Mouse (Mus musculus): ENCODE data around the gene Dtnb. TPM values are rescaled to one million over a fixed set of nuclear protein-coding genes. Genes with fewer than 3 reads are reported as not detected.

Dtnb gene
- polyA plus RNA-seq, 1 experiment from 2014 or later, result 14.2 TPM

DNA sequence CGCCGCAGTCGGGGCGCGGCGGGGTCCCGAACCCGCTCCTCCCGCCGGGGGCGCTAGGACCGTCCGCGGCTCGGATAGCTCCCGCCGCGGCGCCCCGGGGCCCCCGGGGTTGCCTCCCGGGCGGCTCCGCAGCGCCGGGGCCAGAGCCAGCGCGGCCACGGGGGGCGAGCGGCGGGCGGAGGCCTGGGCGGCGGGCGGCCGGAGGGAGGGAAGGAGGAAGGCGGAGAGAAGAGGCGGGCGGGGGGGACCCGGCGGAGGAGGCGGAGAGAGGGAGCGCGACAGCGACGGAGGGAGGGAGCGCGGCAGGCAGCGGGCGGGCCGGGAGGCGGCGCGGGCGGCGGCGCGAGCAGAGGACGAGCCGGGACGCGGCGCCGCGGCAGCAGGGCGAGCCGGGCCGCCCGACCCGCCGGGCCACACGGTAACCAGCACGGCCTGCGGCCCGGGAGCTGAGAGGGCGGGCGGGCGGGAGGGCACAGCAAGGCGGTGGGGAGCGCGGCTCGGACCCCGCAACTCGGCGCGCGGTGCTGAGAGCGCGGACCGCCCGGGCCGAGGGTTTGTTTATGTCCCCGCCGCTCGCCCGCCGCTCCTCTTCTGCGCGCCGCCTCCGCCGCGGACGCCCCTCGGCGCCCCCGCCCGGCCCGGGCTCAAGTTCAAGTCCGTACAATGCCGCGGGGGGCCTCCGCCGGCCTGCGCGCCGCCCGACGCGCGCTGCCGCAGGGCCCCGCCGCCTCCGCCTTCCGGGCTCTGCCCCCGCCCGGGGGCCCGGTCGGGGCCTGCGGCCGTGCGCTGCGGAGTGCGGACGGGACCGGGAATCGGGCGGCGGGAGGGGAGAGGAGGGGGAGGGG, 234.7 kb downstream of the Dtnb start:
- Histone ChIP-seq H3K4me2 (ENCODE audit: low read depth, low read length) (peak overlapping the region; percentile 82), H3K4me3 (ENCODE audit: low read length) (peak overlapping the region; percentile 88), H3K9ac (ENCODE audit: low read length) (peak overlapping the region; percentile 93), H3K27me3 (ENCODE audit: control insufficient read depth, insufficient read depth, low read length) (no peaks in the 10 kb centered on the region), H3K36me3 (ENCODE audit: control insufficient read depth, insufficient read depth) (no peaks in the 10 kb centered on the region), H3K4me1 (ENCODE audit: control insufficient read depth, insufficient read depth, low read length) (peaks cover 40% of the 10 kb centered on the region), H3K27ac (ENCODE audit: low read length) (peak overlapping the region; percentile 97), H3K9me3 (replicated peaks; ENCODE audit: control insufficient read depth, low read length) (no peaks in the 10 kb centered on the region)
- ATAC-seq (replicated peaks; ENCODE audit: extremely low read depth, insufficient read depth, low FRiP score), result peak; percentile 66
- WGBS, result under 1% methylated on average over 85 of the region's 141 CpGs

DNA sequence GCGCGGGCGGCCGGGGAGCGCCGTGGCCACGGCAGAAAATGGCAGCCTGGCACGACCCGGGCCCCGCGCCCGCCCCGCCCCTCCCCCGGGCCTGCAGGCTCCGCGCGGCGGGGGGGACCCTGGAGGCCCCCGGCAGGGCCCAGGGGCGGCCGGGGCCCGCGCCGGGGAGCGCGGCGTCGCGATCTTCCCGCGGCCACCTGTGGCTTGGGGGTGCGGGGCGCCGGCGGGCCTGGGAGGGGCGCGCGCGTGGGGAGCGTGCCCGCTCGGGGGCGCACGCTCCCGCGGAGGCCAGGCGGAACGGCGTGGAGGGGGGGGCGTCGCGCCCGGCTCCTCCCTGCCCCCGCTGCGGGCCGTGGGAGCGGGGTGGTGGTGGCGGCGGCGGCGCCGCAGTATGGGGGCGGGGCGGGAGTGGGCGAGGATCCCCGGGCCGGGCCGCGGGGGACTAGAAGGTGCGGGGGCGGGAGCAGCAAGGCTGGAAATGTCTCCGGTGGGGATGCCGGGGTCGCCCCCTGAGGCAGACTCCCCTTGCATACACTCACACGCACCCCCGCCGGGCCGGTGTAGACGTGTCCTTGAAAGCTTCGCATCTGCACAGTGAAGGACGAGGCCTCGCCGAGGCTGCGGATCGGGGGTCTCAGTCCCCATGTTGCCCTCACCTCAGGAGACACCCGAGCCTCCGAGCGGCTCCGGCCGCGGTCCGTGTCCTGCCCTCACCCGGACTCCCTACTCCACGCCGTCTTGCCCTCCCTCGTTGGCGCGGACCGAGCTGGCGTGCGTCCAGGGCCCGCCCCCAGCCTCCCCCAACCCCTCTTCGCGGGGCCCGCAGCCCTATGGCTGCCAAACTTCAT, 235.6 kb downstream of the Dtnb start:
- Histone ChIP-seq H3K4me1 (ENCODE audit: control insufficient read depth, insufficient read depth, low read length) (peaks cover 46% of the 10 kb centered on the region), H3K4me2 (ENCODE audit: low read depth, low read length) (peak overlapping the region; percentile 82), H3K4me3 (ENCODE audit: low read length) (peak overlapping the region; percentile 88), H3K36me3 (ENCODE audit: control insufficient read depth, insufficient read depth) (no peaks in the 10 kb centered on the region), H3K9ac (ENCODE audit: low read length) (peak overlapping the region; percentile 93), H3K27me3 (ENCODE audit: control insufficient read depth, insufficient read depth, low read length) (no peaks in the 10 kb centered on the region), H3K9me3 (replicated peaks; ENCODE audit: control insufficient read depth, low read length) (no peaks in the 10 kb centered on the region), H3K27ac (ENCODE audit: low read length) (peak overlapping the region; percentile 97)
- WGBS, result under 1% methylated on average over 60 of the region's 105 CpGs
- ATAC-seq (replicated peaks; ENCODE audit: extremely low read depth, insufficient read depth, low FRiP score), result peak; percentile 34

DNA sequence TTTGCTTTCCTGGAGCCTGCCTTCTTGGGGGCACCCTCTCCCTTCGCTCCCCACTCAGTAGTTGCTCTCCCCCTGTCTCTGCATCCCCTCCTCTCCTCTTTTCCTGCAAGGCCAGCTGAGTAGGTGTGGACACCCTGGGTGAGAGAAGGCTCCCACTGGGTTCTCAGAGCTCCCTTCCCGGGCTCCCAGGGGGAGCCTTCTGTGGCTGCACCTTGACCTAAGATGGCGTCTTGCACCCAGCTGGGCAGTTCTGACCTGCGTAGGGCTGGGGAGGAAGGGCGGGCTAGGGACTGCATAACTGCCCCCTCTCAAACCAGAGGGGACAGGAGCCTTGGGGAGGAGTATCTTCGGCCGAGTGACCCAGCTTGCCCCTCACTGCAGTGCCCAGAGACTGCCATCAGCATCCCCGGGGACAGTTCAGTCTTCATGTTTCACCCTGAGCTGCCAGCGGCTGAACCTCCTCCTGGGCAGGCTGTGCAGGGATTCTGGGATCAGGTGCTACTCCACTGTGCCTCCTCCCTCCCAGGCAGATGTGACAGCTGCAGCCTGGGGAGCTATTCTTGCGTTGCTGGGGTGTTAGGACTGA, 236.3 kb downstream of the Dtnb start:
- H3K9ac ChIP-seq (ENCODE audit: low read length), result peak overlapping the region; percentile 93
- H3K27me3 ChIP-seq (ENCODE audit: control insufficient read depth, insufficient read depth, low read length), result no peaks in the 10 kb centered on the region
- H3K4me3 ChIP-seq (ENCODE audit: low read length), result peak overlapping the region; percentile 88
- H3K4me1 ChIP-seq (ENCODE audit: control insufficient read depth, insufficient read depth, low read length), result peaks cover 50% of the 10 kb centered on the region
- H3K9me3 ChIP-seq (replicated peaks; ENCODE audit: control insufficient read depth, low read length), result no peaks in the 10 kb centered on the region
- WGBS, result 9% methylated on average over 10 of the region's 10 CpGs
- peak overlapping the region; percentile 97 for H3K27ac ChIP-seq (ENCODE audit: low read length)
- no peaks in the 10 kb centered on the region for H3K36me3 ChIP-seq (ENCODE audit: control insufficient read depth, insufficient read depth)
- peak; percentile 3 for ATAC-seq (replicated peaks; ENCODE audit: extremely low read depth, insufficient read depth, low FRiP score)
- H3K4me2 ChIP-seq (ENCODE audit: low read depth, low read length), result peak overlapping the region; percentile 82

DNA sequence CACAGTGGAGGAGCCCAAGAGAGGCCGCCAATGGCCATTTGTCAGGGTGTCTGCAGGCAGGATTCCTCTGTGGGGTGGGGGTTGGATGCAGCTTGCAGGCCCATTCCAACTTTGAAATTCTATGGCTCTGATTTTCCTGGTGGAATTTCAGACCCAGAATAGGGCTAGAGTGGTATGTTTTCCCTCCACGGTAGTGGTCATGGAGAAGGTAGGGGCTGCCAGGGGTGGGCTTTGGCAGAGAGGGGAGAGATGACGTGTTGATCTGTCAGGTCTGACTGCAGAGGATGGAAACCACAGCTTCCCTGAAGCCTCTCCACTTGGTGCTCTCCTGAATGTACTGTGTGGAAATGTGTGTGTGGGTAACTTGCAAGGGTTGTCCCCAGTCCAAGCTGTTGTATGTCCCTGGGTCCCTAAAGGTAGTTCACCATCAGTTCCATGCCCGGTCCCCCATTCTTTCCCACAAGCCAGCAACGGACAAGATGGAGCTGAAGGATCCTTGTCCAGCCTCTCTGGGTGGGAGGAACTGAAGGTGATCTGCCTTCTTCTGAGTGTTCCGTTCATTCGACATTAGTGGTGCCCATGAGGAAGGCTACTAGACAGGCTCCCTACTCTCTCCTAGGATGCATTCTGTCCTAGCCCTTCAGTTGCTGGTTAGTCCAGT, 237.5 kb downstream of the Dtnb start:
- Histone ChIP-seq H3K36me3 (ENCODE audit: control insufficient read depth, insufficient read depth) (no peaks in the 10 kb centered on the region), H3K4me2 (ENCODE audit: low read depth, low read length) (peak overlapping the region; percentile 22; the same call in 1 of the 2 replicates), H3K27ac (ENCODE audit: low read length) (peak overlapping the region; percentile 10; the same call in 1 of the 2 replicates), H3K4me3 (ENCODE audit: low read length) (no peak overlapping the region), H3K27me3 (ENCODE audit: control insufficient read depth, insufficient read depth, low read length) (no peaks in the 10 kb centered on the region), H3K9me3 (replicated peaks; ENCODE audit: control insufficient read depth, low read length) (no peaks in the 10 kb centered on the region), H3K4me1 (ENCODE audit: control insufficient read depth, insufficient read depth, low read length) (peaks cover 50% of the 10 kb centered on the region), H3K9ac (ENCODE audit: low read length) (no peak overlapping the region; the same call in 1 of the 2 replicates)
- 56% methylated on average over 7 of the region's 7 CpGs for WGBS
- ATAC-seq (replicated peaks; ENCODE audit: extremely low read depth, insufficient read depth, low FRiP score), result no peak

DNA sequence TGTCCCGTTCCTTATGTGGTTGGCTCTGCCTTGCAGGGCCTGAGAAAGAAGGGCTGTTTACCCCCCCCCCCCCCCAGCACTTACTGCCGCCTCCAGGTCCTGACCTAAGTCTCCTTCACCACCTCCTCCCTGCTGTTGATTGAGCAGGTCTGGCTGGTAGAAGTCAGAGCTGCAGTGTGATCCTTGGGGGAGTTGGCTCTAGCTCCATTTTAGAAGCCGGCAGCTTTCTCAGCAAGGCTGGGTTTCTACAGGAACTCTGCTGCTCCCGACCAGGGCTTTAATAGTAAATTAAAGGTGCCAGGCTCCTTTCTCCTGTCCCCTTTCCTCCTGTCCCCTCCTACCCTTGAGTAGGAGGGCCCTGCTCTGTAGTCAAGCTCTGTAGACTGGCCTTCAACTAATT, 238.3 kb downstream of the Dtnb start:
- H3K9ac ChIP-seq (ENCODE audit: low read length), result no peak overlapping the region
- no peak for ATAC-seq (replicated peaks; ENCODE audit: extremely low read depth, insufficient read depth, low FRiP score)
- peaks cover 57% of the 10 kb centered on the region for H3K4me1 ChIP-seq (ENCODE audit: control insufficient read depth, insufficient read depth, low read length)
- H3K27me3 ChIP-seq (ENCODE audit: control insufficient read depth, insufficient read depth, low read length), result no peaks in the 10 kb centered on the region
- no peak overlapping the region for H3K27ac ChIP-seq (ENCODE audit: low read length)
- H3K4me2 ChIP-seq (ENCODE audit: low read depth, low read length), result peak overlapping the region; percentile 22
- WGBS, result 19% methylated on average over 4 of the region's 4 CpGs
- H3K4me3 ChIP-seq (ENCODE audit: low read length), result no peak overlapping the region
- H3K9me3 ChIP-seq (replicated peaks; ENCODE audit: control insufficient read depth, low read length), result no peaks in the 10 kb centered on the region
- no peaks in the 10 kb centered on the region for H3K36me3 ChIP-seq (ENCODE audit: control insufficient read depth, insufficient read depth)

DNA sequence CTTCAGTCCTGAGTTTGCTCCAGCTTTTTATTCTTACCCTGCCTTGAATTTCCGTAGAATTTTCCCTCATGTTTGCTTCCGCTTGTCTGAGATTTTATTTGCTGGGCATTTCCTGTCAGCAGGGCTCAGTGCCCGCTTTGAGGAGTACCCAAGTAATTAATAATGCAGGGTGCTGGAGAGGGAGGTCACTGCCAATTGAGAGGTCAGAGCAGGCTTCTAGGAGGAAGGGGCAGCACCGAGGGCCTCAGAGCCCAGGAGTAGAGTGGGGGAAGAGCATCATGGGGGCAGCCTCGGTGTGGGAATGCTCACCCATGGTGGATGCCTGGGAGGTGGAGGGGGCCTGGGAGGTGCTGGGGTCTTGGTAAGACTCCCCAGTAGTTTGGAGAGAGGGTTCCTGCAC, 239.4 kb downstream of the Dtnb start:
- Histone ChIP-seq H3K27ac (ENCODE audit: low read length) (peak overlapping the region; percentile 46; the same call in 1 of the 2 replicates), H3K4me3 (ENCODE audit: low read length) (no peak overlapping the region), H3K9ac (ENCODE audit: low read length) (no peak overlapping the region; the same call in 1 of the 2 replicates), H3K9me3 (replicated peaks; ENCODE audit: control insufficient read depth, low read length) (no peaks in the 10 kb centered on the region), H3K36me3 (ENCODE audit: control insufficient read depth, insufficient read depth) (no peaks in the 10 kb centered on the region), H3K4me2 (ENCODE audit: low read depth, low read length) (peak overlapping the region; percentile 13; the same call in 1 of the 2 replicates), H3K4me1 (ENCODE audit: control insufficient read depth, insufficient read depth, low read length) (peaks cover 62% of the 10 kb centered on the region), H3K27me3 (ENCODE audit: control insufficient read depth, insufficient read depth, low read length) (no peaks in the 10 kb centered on the region)
- ATAC-seq (replicated peaks; ENCODE audit: extremely low read depth, insufficient read depth, low FRiP score), result no peak
- WGBS, result 34% methylated on average over 5 of the region's 5 CpGs

DNA sequence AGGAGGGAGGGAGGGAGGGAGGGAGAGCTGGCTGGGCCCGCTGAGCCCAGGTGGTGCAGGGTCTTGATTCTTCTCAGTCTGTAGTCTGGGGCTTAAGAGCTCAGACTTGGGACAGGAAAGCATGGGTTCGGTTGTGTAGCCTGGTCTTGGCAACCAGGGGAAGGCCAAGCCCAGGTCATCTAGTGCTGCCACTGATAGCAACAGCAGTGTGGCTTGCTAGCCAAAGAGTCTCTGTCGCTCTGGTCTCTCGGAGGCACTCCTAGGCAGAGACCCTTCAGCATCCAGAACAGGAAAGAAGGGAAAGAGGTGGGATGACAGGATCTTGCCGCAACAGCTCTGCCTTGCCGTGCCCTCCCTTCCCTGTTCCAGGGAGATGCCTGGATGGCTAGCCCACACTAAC, 240.1 kb downstream of the Dtnb start:
- Histone ChIP-seq H3K4me2 (ENCODE audit: low read depth, low read length) (no peak overlapping the region), H3K36me3 (ENCODE audit: control insufficient read depth, insufficient read depth) (no peaks in the 10 kb centered on the region), H3K9me3 (replicated peaks; ENCODE audit: control insufficient read depth, low read length) (no peaks in the 10 kb centered on the region), H3K4me1 (ENCODE audit: control insufficient read depth, insufficient read depth, low read length) (peaks cover 69% of the 10 kb centered on the region), H3K27ac (ENCODE audit: low read length) (0 out of 2 replicates have a peak overlapping the region, but pooled peaks have one; percentile 29), H3K9ac (ENCODE audit: low read length) (0 out of 2 replicates have a peak overlapping the region, but pooled peaks have one; percentile 7), H3K27me3 (ENCODE audit: control insufficient read depth, insufficient read depth, low read length) (no peaks in the 10 kb centered on the region), H3K4me3 (ENCODE audit: low read length) (no peak overlapping the region)
- no peak for ATAC-seq (replicated peaks; ENCODE audit: extremely low read depth, insufficient read depth, low FRiP score)
- 30% methylated on average over 6 of the region's 6 CpGs for WGBS

DNA sequence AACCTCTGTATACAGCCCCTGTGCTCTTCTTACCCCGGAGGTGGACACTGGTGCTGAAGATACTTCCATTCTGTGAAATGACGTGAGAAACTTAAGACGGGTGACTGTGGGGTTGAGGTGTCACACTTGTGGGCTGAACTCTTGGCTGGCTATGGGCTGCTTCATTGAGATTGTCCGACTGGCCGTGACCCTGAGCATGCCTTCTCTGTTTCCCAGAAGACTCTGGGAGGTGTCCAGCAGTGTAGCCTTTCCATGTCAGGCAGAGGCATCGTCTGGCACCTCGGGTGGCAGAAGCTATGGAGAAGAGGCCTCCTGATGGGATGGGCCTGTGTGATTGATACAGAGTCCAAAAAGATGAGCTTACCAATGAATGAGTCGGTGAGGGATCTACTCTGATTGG, 241.0 kb downstream of the Dtnb start:
- Histone ChIP-seq H3K9ac (ENCODE audit: low read length) (no peak overlapping the region), H3K27ac (ENCODE audit: low read length) (no peak overlapping the region), H3K4me3 (ENCODE audit: low read length) (no peak overlapping the region), H3K27me3 (ENCODE audit: control insufficient read depth, insufficient read depth, low read length) (no peaks in the 10 kb centered on the region), H3K9me3 (replicated peaks; ENCODE audit: control insufficient read depth, low read length) (no peaks in the 10 kb centered on the region), H3K36me3 (ENCODE audit: control insufficient read depth, insufficient read depth) (no peaks in the 10 kb centered on the region), H3K4me1 (ENCODE audit: control insufficient read depth, insufficient read depth, low read length) (peaks cover 77% of the 10 kb centered on the region), H3K4me2 (ENCODE audit: low read depth, low read length) (no peak overlapping the region)
- WGBS, result 79% methylated on average over 8 of the region's 8 CpGs
- ATAC-seq (replicated peaks; ENCODE audit: extremely low read depth, insufficient read depth, low FRiP score), result no peak
